Mouse (Mus musculus): Measurements from ENCODE around the gene C1s2.

DNA sequence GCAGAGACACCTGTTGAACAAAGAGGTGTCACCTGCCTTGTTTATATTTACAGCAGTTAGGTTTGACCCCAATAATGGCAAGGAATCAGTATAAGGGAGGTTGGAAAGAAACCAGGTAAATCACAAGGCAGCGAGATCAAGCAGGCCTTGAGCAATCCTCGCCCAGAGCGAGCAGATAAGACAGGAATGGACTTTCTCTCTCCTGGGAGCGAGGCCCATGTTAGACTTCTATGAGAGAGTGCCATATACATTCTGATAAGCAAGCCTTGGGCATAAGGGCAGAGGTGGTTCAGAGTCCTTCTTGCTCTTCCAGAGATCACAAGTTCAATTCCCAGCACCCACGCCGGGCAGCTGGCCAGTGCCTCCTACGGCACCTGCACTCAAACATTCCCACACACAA, 42.9 kb upstream of the C1s2 start:
- TF ChIP-seq POLR2A (IDR thresholded peaks at IDR 0.05; ENCODE audit: low read depth, low read length) (no peak), CTCF (IDR thresholded peaks at IDR 0.05; ENCODE audit: borderline replicate concordance, insufficient read depth, low read length) (no peak)

Data from embryonic fibroblast, embryonic 13.5 days (primary cell).